Mouse (Mus musculus): ENCODE results near the gene Skp2. TPM values are rescaled to one million over a fixed set of nuclear protein-coding genes. Genes with fewer than 3 reads are reported as not detected.

The Skp2 gene
- polyA plus RNA-seq, 1 experiment from 2014 or later, result 14.7 TPM

GRCm38 (mm10) chr15:9106303-9107074 is 48.7 kb downstream of the Skp2 start:
- TF ChIP-seq CTCF (IDR thresholded peaks at IDR 0.05; ENCODE audit: low read depth), result no peak
- Histone ChIP-seq H3K9me3 (ENCODE audit: control insufficient read depth) (no peaks in the 10 kb centered on the region), H3K27me3 (replicated peaks; ENCODE audit: control insufficient read depth, insufficient read depth, low read length) (no peaks in the 10 kb centered on the region), H3K9ac (ENCODE audit: low read depth, low read length) (no peak overlapping the region), H3K4me3 (ENCODE audit: low read depth, low read length) (no peak overlapping the region), H3K4me1 (replicated peaks; ENCODE audit: control insufficient read depth, insufficient read depth, low read length) (no peaks in the 10 kb centered on the region), H3K36me3 (ENCODE audit: control insufficient read depth, insufficient read depth) (peaks cover 39% of the 10 kb centered on the region), H3K27ac (ENCODE audit: low read depth, low read length) (no peak overlapping the region), H3K4me2 (replicated peaks; ENCODE audit: low read depth) (peak overlapping the region; percentile 24; the same call in 1 of the 2 replicates)
- 40% methylated on average over 13 of the region's 13 CpGs for WGBS
- no peak for ATAC-seq

DNA sequence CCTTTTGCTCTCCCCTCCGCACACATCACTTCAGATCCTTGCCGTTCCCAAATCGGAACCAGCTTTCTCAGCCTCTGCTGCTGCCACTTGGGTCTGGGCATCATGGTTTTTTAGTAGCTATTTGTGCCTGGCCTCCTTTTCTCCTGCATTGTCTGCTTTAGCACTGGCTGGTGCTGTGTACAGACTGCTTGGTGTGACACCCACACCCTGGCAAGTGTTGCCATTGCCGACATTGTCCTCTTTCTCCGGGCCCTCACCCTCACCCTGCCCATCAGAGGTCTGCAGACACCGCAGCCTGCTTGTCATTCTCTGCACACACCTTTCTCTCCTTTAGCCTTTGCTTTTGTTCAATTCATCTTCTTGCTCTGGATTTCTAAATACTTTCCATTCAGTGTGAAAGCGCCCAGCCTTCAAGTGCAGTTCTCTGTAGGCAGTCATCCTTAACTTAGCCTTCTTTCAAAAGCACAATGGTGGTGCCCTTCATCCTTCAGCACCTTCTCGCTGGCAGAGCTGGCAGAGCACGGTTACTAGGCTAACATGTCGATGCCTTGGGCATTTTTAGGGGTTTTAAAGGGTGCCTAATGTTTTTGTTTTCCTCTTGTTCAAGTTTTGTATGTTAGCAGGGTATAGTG is 54.7 kb downstream of the Skp2 start:
- no peak for ATAC-seq
- H3K36me3 ChIP-seq (ENCODE audit: control insufficient read depth, insufficient read depth), result peaks cover 61% of the 10 kb centered on the region
- H3K4me1 ChIP-seq (replicated peaks; ENCODE audit: control insufficient read depth, insufficient read depth, low read length), result no peaks in the 10 kb centered on the region

GRCm38 (mm10) chr15:9096865-9097264 is 58.4 kb downstream of the Skp2 start:
- H3K27me3 ChIP-seq (replicated peaks; ENCODE audit: control insufficient read depth, insufficient read depth, low read length), result no peaks in the 10 kb centered on the region
- WGBS, result 59% methylated on average over 4 of the region's 4 CpGs
- no peak for ATAC-seq
- H3K27ac ChIP-seq (ENCODE audit: low read depth, low read length), result no peak overlapping the region
- TF ChIP-seq CTCF (IDR thresholded peaks at IDR 0.05; ENCODE audit: low read depth), result no peak
- 0 out of 2 replicates have a peak, but pooled peaks cover 2% of the 10 kb centered on the region for H3K4me1 ChIP-seq (replicated peaks; ENCODE audit: control insufficient read depth, insufficient read depth, low read length)
- no peak overlapping the region for H3K4me3 ChIP-seq (ENCODE audit: low read depth, low read length)
- H3K9me3 ChIP-seq (ENCODE audit: control insufficient read depth), result no peaks in the 10 kb centered on the region
- H3K36me3 ChIP-seq (ENCODE audit: control insufficient read depth, insufficient read depth), result peaks cover 53% of the 10 kb centered on the region
- no peak overlapping the region for H3K4me2 ChIP-seq (replicated peaks; ENCODE audit: low read depth)
- H3K9ac ChIP-seq (ENCODE audit: low read depth, low read length), result no peak overlapping the region

More for the DNA sequence above, 54.7 kb downstream of the Skp2 start:
- Histone ChIP-seq H3K9ac (ENCODE audit: low read depth, low read length) (no peak overlapping the region), H3K27ac (ENCODE audit: low read depth, low read length) (no peak overlapping the region), H3K27me3 (replicated peaks; ENCODE audit: control insufficient read depth, insufficient read depth, low read length) (no peaks in the 10 kb centered on the region), H3K9me3 (ENCODE audit: control insufficient read depth) (no peaks in the 10 kb centered on the region), H3K4me2 (replicated peaks; ENCODE audit: low read depth) (no peak overlapping the region), H3K4me3 (ENCODE audit: low read depth, low read length) (no peak overlapping the region)
- 96% methylated on average over 10 of the region's 10 CpGs for WGBS
- TF ChIP-seq CTCF (IDR thresholded peaks at IDR 0.05; ENCODE audit: low read depth), result no peak

GRCm38 (mm10) chr15:9094366-9094750 is 60.9 kb downstream of the Skp2 start:
- Histone ChIP-seq H3K9ac (ENCODE audit: low read depth, low read length) (no peak overlapping the region), H3K4me3 (ENCODE audit: low read depth, low read length) (peak overlapping the region; percentile 9; the same call in 1 of the 2 replicates), H3K4me2 (replicated peaks; ENCODE audit: low read depth) (peak overlapping the region; percentile 55), H3K27me3 (replicated peaks; ENCODE audit: control insufficient read depth, insufficient read depth, low read length) (no peaks in the 10 kb centered on the region), H3K9me3 (ENCODE audit: control insufficient read depth) (no peaks in the 10 kb centered on the region), H3K4me1 (replicated peaks; ENCODE audit: control insufficient read depth, insufficient read depth, low read length) (0 out of 2 replicates have a peak, but pooled peaks cover 2% of the 10 kb centered on the region), H3K27ac (ENCODE audit: low read depth, low read length) (no peak overlapping the region), H3K36me3 (ENCODE audit: control insufficient read depth, insufficient read depth) (peaks cover 33% of the 10 kb centered on the region)
- no peak for TF ChIP-seq CTCF (IDR thresholded peaks at IDR 0.05; ENCODE audit: low read depth)
- peak; percentile 59 for ATAC-seq
- WGBS, result 11% methylated on average over 13 of the region's 13 CpGs

DNA sequence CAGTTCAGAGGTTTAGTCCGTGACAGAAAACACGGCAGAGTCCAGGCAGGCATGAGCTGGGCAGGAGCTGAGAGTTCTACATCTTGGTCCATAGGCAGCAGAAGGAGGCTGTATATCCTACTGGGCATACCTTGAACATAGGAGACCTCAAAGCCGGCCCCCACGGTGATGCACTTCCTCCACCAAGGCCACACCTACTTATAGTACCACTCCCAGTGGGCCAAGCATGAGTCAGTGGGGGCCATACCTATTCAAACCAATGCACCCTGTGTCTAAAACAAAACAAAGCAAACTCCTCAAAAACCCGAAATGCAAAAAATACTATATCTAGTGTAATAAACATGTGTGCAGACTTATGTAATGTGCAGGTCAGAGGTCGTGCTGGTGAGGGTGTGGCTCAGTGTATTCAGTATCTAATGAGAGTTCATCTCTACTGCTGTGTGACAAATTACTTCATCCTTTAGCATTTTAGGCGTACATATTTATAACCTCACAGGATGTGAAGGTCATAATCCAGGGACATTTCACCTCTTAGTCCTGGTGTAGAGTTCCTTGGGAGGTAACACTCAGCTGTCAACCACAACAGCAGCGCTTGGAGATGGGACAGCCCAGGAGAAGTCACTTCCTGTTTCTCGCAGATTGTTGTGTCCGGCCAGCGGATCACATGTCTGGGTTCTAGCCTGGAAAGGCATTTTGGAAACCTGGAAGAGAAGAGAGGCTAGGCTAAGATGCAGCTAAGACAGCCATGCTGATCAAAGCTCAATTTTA is 61.4 kb downstream of the Skp2 start:
- ATAC-seq, result peak; percentile 41
- no peak for TF ChIP-seq CTCF (IDR thresholded peaks at IDR 0.05; ENCODE audit: low read depth)
- 50% methylated on average over 11 of the region's 11 CpGs for WGBS

DNA sequence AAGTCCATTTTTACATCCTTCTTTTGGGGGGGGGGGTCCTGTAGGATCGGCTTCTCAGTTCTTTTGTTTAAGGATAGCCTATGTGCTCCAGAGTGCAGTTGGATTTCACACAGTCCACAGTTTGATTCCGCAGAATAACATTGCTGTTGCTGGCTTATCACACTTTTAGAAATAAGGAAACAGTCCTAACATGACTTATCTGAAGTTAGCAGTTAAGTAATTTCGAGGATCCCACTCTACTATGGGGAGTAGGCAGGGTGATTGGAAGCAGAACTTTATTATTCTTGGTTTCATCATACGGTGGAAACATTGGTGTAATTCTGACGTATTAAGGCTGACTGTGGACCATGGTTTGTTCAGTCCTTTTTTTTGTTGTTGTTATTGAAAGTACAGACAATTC is 64.6 kb downstream of the Skp2 start:
- Histone ChIP-seq H3K4me1 (replicated peaks; ENCODE audit: control insufficient read depth, insufficient read depth, low read length) (0 out of 2 replicates have a peak, but pooled peaks cover 2% of the 10 kb centered on the region), H3K27ac (ENCODE audit: low read depth, low read length) (0 out of 2 replicates have a peak overlapping the region, but pooled peaks have one; percentile 42), H3K9me3 (ENCODE audit: control insufficient read depth) (no peaks in the 10 kb centered on the region), H3K27me3 (replicated peaks; ENCODE audit: control insufficient read depth, insufficient read depth, low read length) (no peaks in the 10 kb centered on the region), H3K4me2 (replicated peaks; ENCODE audit: low read depth) (no peak overlapping the region), H3K36me3 (ENCODE audit: control insufficient read depth, insufficient read depth) (peaks cover 29% of the 10 kb centered on the region), H3K9ac (ENCODE audit: low read depth, low read length) (no peak overlapping the region), H3K4me3 (ENCODE audit: low read depth, low read length) (no peak overlapping the region)
- no peak for TF ChIP-seq CTCF (IDR thresholded peaks at IDR 0.05; ENCODE audit: low read depth)
- WGBS, result 47% methylated on average over 5 of the region's 5 CpGs
- 0 out of 2 replicates have a peak, but pooled peaks have one; percentile 7 for ATAC-seq

More for the DNA sequence above, 61.4 kb downstream of the Skp2 start:
- Histone ChIP-seq H3K36me3 (ENCODE audit: control insufficient read depth, insufficient read depth) (peaks cover 29% of the 10 kb centered on the region), H3K27me3 (replicated peaks; ENCODE audit: control insufficient read depth, insufficient read depth, low read length) (no peaks in the 10 kb centered on the region), H3K4me1 (replicated peaks; ENCODE audit: control insufficient read depth, insufficient read depth, low read length) (0 out of 2 replicates have a peak, but pooled peaks cover 2% of the 10 kb centered on the region), H3K4me3 (ENCODE audit: low read depth, low read length) (peak overlapping the region; percentile 9; the same call in 1 of the 2 replicates), H3K4me2 (replicated peaks; ENCODE audit: low read depth) (peak overlapping the region; percentile 55), H3K27ac (ENCODE audit: low read depth, low read length) (no peak overlapping the region), H3K9me3 (ENCODE audit: control insufficient read depth) (no peaks in the 10 kb centered on the region), H3K9ac (ENCODE audit: low read depth, low read length) (no peak overlapping the region)

All from intestine, postnatal 0 days (tissue).